Mouse (Mus musculus) embryo, embryonic 10.5 days (tissue): ENCODE results near the gene Noxa1.

Source experiments
- DNase-seq: peaks from one replicate; pipeline ENCODE4 v3.0.0-alpha.2; 2015; ENCODE audit warnings: low spot score

Gene Noxa1

GRCm38 (mm10) chr2:25095109-25095850 lies at the start of gene Noxa1:
TSS of gene Noxa1 (minus strand) at chr2:25095149.
- peak; percentile 68 for DNase-seq

DNA sequence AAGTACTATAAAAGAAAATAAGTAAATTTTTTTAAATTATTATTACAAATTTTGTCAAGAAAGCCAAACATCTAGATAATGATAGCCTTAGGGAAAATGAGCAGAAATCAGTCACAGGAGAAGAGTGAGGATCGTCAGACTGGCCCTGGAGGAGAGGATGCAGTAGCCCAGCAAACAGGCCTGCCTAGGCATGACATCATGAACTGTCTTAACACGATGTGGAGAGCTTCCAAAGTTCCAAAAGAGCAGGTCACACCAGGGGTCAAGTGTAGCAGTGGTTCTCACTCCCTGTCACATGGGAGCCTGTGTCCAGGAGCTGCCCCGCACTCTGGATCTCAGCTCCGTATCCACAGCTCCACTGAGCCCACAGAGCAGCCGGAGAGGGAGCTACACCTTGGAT lies 47.0 kb upstream of the Noxa1 start:
- no peak for DNase-seq

DNA sequence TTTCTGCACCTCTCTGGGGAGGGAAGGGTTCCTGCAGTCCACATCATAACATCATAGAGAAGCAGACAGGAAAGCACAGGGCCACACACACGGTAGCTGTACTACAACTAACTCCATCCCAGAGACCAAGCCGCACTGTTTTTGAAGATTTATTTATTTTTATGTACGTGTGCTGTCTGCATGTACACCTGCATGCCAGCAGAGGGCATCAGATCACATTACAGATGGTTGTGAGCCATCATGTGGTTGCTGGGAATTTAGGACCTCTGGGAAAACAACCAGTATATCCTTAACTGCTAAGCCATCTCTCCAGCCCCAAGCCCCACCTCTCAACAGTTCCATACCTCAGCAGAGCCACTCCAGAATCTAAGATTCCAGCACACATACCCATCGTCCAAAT lies 46.2 kb upstream of the Noxa1 start:
- no peak for DNase-seq

- no peak for DNase-seq
These were observed 42.9 kb upstream of the Noxa1 start for GRCm38 (mm10) chr2:25137832-25138231.

GRCm38 (mm10) chr2:25131601-25132000 lies 36.7 kb upstream of the Noxa1 start:
- DNase-seq, result no peak

GRCm38 (mm10) chr2:25128072-25128471 lies 33.1 kb upstream of the Noxa1 start:
- no peak for DNase-seq

DNA sequence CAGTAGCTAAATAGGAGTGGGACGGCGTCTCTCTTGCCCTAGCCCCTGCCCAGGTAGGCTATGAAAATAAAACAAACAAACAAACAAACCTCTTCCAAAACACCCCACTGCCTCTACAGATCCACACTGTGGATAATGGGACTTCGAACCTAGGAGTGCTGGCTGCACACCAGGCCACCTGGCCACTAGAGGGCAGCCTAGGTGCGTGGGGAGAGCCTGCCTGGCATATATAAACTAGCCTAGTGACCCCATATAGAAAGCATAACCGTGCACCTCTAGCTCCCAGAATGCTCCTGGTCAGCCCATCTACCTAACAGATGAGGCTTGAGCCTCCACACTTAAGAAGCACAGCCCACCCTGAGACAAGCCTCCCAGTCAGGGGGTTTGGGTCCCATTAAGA lies 32.3 kb upstream of the Noxa1 start:
- peak; percentile 73 for DNase-seq

GRCm38 (mm10) chr2:25126011-25127010 lies 31.4 kb upstream of the Noxa1 start:
- peak; percentile 89 for DNase-seq

- DNase-seq, result no peak
These were observed 30.2 kb upstream of the Noxa1 start for GRCm38 (mm10) chr2:25125146-25125545.

DNA sequence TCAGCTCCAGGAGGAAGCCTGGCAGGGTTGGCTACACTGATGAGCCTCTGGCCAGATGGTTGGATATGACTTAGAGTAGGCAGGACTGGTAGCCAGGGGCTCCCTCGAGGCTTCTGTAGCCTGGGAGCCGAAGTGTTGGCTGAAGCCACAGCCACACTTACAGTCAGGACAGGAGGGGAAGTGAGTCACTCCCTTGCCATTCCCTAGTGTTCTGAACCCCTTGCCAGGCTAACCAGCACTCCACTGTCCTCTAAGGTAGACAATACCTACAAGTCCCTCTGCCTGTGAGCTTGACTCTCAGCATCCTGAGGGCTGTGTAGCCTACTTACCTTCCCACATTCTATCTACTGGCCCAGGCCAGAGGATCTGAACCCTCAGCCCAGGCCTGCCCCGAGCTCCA lies 29.5 kb upstream of the Noxa1 start:
- DNase-seq, result no peak

GRCm38 (mm10) chr2:25123527-25123926 lies 28.6 kb upstream of the Noxa1 start:
- DNase-seq, result no peak

DNA sequence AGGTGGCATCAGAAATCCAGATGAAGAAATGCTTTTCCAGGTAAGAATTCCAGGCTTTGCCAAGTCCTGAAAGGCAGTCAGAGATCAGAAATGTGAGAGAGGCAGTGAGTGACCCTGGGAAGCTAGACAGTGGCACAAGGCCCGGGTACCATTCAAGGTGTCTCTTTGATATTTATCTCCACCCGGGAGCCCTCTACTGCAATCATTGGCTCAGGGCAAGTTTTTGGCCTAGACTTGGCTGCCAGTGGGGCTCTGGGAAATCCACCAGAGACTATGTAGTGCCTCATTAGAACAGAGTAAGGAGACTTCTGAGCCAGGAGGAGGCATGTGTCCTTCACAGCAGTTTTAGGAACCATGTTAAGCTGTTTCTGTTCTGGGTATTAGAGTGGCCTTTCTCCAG lies 27.7 kb upstream of the Noxa1 start:
- DNase-seq, result no peak

- no peak for DNase-seq
These were observed 26.0 kb upstream of the Noxa1 start for GRCm38 (mm10) chr2:25120963-25121362.

- peak; percentile 5 for DNase-seq
These were observed 20.5 kb upstream of the Noxa1 start for GRCm38 (mm10) chr2:25115442-25115841.

GRCm38 (mm10) chr2:25114308-25114707 lies 19.4 kb upstream of the Noxa1 start:
- no peak for DNase-seq

DNA sequence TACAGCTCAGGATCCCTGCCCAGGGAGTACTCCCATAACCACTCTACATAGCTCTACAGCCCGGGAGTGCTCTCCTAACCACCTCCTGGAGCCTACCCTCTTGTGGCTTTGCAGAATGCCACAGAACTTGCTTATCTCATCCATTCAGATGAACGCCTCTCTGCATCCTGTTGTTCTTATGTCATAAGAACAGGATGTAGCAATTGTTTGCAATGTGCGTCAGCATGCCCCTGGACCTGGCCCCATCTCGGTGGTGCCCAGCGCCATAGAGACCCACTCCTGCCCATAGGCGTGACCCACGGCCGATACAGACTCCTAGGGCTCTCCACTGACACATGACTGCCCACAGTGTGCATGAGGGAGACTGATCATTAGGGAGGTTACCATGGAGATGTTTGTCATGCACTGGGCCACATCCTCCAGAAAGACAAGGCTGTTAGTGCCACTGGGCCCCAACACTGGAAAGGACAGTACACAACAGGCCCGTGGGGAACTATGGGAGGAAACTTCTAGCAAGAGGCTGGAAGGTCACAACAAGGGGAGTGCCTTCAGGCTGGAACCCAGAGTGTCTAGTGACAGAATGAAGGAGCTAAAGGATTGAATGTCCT lies 16.3 kb upstream of the Noxa1 start:
- peak; percentile 32 for DNase-seq

GRCm38 (mm10) chr2:25110505-25111183 lies 15.7 kb upstream of the Noxa1 start:
- peak; percentile 46 for DNase-seq

DNA sequence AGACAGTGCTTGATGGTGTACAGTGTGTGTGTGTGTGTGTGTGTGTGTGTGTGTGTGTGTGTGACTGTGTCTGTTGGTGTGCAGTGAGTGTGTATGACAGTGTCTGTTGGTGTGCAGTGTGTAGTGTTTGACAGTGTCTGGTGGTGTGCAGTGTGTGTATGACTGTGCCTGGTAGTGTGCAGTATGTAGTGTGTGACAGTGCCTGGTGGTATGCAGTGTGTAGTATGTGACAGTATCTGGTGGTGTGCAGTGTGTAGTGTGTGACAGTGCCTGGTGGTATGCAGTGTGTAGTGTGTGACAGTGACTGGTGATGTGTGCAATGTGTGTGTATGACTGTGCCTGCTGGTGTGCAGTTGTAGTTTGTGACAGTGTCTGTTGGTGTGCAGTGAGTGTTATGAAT lies 14.5 kb upstream of the Noxa1 start:
- no peak for DNase-seq

- DNase-seq, result no peak
These were observed 11.1 kb upstream of the Noxa1 start for GRCm38 (mm10) chr2:25106045-25106444.

DNA sequence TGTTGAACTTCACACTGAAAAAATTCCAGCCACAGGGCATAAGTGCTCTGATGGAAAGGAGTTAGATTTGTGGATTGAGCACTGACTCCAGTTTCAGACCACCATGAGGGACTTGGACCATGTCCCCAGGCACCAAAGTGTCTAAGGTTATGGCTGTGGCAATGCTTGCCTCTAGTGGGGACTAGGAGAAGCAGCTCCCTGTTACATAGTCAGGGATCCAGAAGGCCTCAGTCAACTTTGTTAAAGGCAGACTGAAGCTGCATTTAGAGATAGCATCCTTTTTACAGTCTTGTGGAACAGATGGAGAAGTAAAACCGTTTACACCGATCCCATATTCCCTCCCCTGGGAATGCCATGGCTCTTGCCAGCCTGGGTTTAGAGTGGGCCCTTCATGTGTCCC lies 9.2 kb upstream of the Noxa1 start:
- no peak for DNase-seq

GRCm38 (mm10) chr2:25099703-25100102 lies 4.8 kb upstream of the Noxa1 start:
- no peak for DNase-seq

DNA sequence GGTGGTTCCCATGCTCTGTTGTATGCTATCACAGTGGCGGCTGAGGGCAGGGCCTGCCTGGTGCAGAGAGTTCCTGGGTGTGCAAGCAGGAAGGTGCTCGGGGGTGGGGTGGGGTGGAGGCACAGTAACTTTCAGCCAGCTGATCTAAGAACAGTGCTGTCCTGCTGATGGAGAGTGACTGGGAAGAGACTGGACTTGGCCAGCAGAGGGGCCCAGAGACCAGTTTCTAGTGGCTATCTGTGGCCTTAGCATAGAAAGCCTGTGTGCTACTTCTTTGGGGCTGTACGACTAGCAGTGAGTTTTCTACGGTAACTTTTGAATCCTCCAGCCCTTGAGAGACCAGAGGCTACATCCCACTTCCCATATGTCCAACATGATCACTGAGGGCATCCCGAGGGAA lies 4.0 kb upstream of the Noxa1 start:
- DNase-seq, result peak; percentile 72
